Mouse (Mus musculus) frontal cortex, postnatal 10 days (tissue): ENCODE data around the gene Ctdnep1.
"Not testable (repeated sequence)": the region's sequence is repeated elsewhere in the genome, so short reads cannot be mapped to it uniquely, and the experiment has no call there.

Source experiments
- DNase-seq, 2 experiments: peaks; one replicate each; pipeline ENCODE4 v3.0.0; 2022; ENCODE audit warnings: low spot score in 2 of 2, mixed read lengths in 1 of 2

The Ctdnep1 gene

DNA sequence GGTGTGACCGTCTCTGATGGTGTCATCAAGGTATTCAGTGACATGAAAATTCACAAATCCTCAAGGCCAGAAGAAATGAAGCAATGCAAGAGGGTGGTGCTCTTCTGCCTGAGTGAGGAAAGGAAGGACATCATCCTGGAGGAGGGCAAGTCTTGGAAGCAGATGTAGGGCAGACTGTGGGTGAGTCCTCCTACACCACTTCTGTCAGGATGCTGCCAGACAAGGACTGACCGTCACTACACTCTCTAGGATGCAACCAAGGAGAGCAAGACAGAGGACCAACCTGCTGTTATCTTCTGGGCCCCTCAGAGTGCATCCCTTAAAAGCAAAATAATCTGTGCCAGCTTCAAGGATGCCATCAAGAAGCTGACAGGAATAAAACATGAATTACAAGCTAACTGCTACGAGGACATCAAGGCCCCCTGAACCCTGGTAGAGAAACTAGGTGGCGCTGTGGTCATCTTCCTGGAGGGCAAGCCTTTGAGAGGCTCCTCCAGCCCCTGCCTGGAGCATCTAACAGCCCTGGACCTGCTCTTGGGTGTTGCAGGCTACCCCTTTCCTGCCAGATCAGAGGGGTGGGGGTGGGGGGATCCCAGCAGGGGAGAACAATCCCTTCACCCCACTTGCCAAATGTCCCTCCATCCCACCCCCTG is 30.0 kb upstream of the Ctdnep1 start:
- no peak for DNase-seq

- no peak for DNase-seq
Measured at GRCm38 (mm10) chr11:69952274-69952673, 28.7 kb upstream of the Ctdnep1 start.

DNA sequence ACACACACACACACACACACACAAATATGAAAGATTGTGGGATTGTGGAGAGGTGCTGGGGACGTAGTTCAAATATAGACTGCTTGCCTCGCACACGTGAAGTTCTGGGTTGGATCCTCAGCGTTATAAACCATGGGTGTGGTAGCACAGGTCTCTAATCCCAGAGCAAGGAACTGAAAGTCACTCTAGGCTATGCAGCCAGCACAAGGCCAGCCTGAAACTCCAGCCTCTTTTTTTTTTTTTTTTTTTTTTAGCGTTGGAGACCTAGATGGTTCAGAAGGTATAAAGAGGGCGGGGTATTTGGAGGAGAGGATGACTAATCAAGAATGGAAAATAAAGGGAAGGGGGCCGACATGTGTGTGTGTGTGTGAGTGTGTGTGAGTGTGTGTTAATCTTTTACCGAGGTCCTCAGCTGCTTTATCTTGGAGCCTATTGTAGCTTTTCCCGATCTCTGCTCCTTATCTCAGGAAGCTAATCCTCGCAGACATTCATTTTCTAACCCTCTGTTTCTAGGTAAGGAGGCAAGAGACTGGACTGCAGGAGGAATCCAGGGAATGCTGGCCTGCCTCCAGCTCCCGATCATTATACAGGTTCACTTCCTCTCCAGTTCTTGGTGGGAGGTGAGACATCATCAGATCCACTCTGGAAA is 27.6 kb upstream of the Ctdnep1 start:
- DNase-seq = no peak

DNA sequence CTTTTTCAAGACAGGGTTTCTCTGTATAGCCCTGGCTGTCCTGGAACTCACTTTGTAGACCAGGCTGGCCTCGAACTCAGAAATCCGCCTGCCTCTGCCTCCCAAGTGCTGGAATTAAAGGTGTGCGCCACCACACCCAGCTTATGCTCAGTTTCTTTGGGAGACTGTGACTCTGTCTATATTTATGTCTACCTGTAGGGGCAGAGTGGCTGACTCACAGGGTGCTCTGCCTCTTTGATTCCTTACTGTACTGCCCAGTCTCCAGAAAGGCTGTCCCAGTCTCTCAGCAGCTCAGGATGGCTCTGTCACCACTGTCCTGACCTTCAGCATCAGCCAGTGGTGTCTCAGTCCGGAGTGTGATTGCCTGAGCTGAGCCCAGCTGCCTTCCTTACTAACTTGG is 25.3 kb upstream of the Ctdnep1 start:
- not testable (repeated sequence) for DNase-seq

DNA sequence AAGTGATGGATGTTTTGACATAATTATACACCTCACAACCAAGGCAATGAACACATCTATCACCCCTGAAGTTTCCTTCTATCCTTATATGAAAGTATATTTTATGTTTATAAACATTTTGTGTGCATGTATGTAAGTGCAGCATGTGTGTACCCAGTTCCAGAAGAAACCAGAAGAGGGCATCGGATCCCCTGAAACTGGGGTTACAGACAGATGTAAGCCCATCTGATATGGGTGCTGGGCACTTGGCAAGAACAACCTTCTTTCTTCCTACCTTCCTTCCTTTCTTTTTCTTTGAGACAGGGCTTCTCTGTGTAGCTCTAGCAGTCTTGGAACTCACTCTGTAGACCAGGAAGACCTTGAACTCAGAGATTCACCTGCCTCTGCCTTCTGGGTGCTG is 24.7 kb upstream of the Ctdnep1 start:
- no peak for DNase-seq

DNA sequence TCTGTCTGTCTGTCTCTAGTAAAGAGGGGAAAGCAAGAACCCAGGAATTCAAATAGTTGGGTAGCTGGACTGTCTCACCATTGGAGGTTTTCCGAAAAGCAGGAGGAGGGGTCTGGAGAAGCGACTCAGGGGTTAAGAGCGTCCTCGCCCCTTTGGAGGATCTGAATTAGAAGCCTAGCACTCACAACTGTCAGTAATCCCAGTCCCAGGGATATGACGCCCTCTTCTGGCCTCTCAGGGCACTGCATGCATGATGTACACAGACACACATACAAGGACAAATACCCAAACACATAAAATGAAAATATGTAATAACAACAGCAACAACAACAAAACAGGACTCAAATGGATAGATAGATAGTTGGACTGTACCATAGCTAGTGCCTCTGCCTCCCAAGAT is 20.3 kb upstream of the Ctdnep1 start:
- no peak for DNase-seq

GRCm38 (mm10) chr11:69961841-69962240 is 19.1 kb upstream of the Ctdnep1 start:
- DNase-seq = no peak

DNA sequence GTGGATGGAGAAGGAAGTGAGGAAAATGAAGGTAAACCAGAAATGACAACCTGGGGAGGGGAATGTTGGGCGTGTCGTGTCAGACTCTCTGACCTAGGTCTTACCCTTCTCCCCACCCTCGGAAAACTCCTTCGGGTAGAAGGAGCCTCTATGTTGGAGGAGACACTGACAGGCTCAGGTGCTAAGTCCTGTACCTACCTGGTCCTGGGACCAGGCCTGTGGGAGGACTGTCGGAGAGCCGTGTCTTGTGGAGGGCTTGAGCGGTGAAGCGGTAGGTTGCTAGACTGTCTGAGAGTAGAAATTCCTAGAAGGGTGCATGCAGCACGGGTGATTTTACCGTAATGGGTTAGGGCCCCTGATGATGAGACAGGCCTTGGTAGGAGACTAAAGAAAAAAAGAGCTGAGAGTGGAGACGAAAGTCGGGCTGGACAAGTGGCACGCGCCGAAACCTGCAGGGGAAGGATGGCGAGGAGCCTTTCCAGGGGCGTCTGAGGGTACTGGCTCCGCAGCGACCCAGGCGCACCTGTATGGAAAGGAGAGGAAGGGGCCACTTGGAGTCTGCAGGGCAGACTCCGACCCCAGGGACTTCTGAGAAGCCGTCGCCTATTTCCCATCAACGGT is 16.2 kb upstream of the Ctdnep1 start, which contains the start of gene Cldn7:
Gene Cldn7 (plus strand): TSS at position 130 of the 621 bp plus-strand sequence.
- DNase-seq = no peak

DNA sequence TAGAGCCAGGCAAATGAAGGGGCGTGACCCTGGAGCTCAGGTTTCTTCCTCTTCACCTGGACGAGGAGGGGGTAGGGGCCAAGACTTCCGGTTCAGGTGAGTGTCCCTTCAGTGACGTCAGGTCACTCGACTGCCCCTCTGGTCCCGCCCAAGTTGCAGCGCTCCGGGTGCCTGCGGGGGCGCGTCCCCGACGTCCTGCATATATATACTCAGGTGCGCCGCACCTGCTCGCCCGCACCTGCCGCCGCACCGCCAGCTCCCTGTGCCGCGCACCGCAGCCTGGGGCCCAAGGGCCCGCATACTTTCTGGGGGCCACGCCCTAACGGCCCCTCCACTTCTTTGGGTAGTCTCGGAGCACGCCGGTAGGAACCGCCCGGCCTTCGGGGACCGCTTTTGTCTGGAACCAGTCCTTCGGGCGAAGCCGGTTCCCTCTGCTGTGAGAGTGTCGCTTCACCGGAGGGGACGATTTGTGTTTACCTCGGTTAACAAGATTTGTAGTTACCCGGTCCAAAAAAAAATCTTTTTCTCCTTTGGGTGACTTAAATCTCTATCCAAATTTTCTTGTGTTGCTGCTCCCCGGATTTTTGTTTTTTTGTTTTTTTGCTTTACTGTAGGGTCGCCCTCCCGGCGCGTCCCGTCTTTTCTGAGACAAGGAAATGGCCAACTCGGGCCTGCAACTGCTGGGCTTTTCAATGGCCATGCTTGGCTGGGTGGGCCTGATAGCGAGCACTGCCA is 15.5 kb upstream of the Ctdnep1 start:
- no peak for DNase-seq

DNA sequence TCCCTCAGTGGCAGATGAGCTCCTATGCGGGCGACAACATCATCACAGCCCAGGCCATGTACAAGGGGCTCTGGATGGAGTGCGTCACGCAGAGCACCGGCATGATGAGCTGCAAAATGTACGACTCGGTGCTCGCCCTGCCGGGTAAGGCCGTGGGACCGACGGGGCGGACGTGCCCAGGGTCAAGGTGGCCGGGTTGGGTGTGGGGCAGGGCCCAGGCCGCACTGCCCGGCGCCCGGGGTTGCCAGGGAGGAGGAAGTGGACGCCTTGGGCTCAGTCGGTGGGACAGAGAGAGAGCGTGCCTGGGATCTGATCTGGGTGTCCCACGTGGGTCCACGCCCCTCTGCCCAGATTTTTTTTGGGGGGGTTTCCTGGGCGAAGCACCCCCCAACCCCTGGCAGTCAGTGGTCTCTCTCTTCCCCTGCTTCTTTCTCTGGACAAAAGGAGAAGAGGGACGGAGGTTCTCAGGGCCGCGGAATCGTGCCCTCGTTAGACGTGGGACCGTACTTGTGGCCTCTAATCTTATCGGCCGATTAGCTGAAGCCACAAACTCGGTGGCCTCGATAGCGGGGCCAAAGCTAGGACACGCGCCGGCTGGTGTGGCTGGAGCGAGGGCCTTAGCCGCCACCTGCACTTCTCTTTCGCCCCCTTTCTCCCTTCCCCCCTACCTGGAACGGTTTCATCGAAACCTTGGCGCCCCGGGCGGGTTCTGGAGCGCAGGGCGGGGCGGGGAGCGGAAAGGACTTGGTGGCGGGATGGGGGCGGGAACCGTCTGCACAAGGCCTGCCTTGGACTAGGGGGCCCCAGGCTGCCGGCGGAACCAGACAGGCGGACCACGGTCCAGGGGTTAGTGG is 14.7 kb upstream of the Ctdnep1 start:
- DNase-seq = no peak

GRCm38 (mm10) chr11:69966860-69967517 is 14.0 kb upstream of the Ctdnep1 start:
- DNase-seq = no peak

DNA sequence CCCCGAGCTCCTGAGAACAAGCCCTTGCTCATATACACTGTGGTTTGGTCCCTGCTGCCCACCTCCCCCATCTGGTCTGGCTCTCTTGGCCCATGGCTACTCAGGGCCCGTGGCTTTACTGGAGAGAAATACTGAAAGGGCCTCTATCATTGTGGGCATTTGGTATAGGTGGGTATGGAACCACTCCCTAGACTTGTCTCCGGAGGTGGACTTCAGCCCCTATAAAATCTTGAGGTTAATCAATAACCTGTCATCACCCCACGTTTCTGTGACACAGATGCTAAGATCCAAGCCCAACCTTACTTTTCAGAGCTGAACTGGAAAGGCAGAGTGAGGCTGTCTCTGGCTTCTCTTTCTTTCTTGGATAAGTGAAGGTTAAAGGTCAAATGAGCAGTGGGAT is 12.2 kb upstream of the Ctdnep1 start:
- no peak for DNase-seq

DNA sequence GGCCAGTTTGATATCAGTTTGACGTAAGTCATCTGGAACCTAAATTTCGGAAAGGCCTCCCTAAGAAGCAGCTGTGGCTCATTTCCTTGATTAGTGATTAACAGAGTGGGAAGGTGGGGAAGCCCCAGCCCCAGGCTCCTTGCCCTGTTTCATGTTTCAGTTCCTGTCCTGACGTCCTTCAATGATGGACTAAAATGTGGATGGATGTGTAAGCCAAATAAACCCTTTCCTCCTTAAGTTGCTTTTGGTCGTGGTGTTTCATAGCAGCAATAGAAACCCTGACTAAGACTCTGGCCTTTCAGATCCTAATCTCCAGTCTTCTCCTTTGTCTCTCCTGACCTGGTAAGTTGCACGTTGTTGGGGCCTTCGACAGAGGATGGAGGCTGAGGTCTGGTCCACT is 10.7 kb upstream of the Ctdnep1 start:
- DNase-seq = no peak

DNA sequence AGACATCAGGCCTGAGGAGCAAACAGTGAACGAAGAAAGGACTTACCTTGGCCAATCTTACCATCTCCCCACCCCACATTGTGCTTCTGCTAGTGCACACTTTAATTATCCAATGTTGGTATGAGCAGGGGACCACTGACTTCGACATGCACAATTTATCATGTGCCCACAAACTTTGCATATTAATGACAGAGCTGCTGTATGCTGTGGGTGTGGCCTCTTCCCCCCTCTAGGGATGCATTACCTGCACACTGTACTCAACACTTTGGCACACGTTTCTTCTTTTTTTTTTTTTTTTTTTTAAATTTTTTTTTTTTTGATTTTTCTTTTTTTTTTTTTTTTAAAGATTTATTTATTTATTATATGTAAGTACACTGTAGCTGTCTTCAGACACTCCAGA is 10.2 kb upstream of the Ctdnep1 start:
- no peak for DNase-seq

- DNase-seq = no peak
Measured at GRCm38 (mm10) chr11:69974907-69975306, 6.0 kb upstream of the Ctdnep1 start.

DNA sequence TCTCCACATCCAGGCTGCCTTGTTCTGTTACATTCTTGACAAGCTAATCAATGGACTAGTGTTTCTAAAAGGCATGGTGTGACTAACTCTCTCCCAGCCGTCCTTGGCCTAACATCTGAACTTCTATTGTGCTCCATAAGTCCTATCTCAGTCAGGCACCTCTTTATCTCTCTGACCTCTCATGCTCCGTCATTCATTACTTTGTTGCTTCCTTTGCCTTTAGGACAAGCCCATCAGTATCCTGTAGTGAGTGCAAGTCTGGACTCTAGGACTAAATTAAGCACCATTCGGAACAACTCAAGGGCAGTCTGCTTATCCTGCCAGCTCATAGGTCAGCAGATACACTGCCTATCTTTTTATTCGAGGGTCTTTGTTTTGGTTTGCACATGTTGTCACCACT is 4.7 kb upstream of the Ctdnep1 start:
- no peak for DNase-seq

DNA sequence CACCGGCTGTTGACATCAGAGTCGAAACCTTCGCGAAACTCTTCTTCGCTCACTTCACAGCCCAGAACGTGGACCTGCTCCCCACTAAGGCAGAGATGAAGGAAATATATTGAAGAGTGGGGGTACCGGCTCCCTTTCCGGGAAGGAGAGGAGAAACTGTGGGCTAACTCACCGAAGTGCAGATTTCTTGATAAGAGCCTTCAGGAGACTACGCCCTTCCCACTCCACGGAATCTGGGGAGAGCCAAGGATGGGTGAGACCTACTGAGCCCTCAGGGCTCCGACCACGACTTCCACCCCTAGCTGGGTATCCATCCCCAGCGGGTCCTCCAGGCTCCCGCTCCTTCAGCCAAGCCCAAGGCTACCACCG is 1.1 kb upstream of the Ctdnep1 start:
- DNase-seq = no peak

DNA sequence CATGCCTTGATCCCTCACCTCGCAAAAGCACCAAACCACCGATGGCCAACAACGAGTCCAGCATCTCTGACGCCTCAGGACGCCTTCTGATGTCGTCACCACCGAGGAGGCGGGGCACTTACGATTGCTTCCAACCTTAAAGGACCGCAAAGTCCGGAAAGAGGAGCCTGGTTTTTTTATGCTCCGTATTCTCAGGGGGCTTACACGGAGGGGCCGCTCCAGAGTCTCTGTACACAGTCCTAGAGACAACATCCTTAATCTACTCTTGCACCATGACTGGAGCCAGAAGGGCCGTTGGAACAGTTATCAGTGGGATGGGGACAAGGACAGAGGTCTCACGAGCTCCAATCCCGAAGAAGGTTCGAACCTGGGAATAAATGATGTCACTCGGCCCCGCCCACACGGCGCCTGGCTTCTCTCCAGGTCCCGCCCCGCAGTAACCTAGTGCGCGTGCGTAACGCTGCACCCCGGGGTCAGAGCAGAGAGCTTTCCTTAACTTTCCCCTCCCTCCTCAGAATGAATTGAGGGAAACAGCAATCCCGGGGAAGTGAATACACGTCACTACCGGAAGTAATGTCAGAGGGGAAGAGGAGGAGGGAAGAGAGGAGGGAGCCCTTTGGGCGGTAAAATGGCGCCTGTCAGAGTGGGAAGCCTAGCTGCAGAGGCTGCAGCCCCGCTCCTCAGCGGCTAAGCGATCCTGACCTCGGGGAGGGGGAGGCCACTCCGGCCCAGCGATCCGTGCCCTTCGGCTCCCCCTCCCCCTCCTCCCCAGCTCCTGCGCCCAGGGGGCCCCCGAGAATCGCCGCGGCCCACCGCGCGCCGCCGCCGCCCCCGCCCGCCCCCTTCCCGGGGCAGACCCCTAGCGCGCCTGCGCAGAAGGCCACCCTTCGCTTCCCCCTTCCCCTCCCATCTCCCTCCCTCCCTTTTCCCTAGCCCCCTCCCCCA is 488 bp upstream of the Ctdnep1 start:
- peak; percentile 98 for DNase-seq

- no peak for DNase-seq
Measured at GRCm38 (mm10) chr11:69982225-69982624, 1.3 kb downstream of the Ctdnep1 start, which contains the start of gene Elp5. Gene Elp5 (minus strand): TSS chr11:69982517.

DNA sequence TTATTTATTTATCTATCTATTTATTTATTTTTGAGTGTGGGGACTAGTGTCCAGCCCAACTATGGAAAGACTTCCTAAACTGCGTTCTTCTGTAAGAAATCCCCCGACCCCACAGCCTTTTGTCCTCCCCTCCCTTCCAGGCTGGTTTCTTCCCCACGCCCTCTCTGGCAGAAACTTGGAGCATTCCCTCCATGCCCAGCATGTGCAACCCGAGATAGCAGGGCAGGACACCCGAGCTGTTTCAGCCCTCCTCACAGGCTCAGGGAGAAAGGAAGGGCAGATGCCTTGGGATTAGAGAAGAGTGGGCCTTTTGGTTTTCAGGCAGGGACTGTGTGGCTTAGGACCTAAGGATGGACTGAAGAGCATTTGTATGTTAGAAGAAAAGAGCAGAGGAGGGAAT is 1.9 kb downstream of the Ctdnep1 start:
- DNase-seq = no peak
